In genomic region chr1:37872131-37873067, GRCm38 (mm10) we compare ENCODE assay signal across 1 mouse cellular context.
TF ChIP-seq lines count a peak whose summit lies in the region.

No protein-coding gene starts in this region.

TF ChIP-seq in CH12.LX, 34 proteins besides CTCF, POLR2A, EP300 and RAD21 (continued from another document):
- TF ChIP-seq SIN3A (IDR thresholded peaks at IDR 0.05; ENCODE audit: low read length) (peak; percentile 76), JUN (IDR thresholded peaks at IDR 0.05; ENCODE audit: insufficient read depth, low read depth, low read length) (no peak), TCF12 (IDR thresholded peaks at IDR 0.05; ENCODE audit: low read depth, low read length) (no peak), IRF4 (IDR thresholded peaks at IDR 0.05; ENCODE audit: low read depth, low read length) (no peak), ZMIZ1 (IDR thresholded peaks at IDR 0.05; ENCODE audit: low read depth, low read length) (no peak), RCOR1 (conservative IDR thresholded peaks at IDR 0.05; ENCODE audit: low read depth, low read length) (no peak), HCFC1 (IDR thresholded peaks at IDR 0.05; ENCODE audit: low read depth, low read length) (peak; percentile 55), POLR2AphosphoS2 (IDR thresholded peaks at IDR 0.05; ENCODE audit: low read depth, low read length) (no peak), USF1 (IDR thresholded peaks at IDR 0.05; ENCODE audit: low read depth, low read length) (no peak), JUND (conservative IDR thresholded peaks at IDR 0.05; ENCODE audit: low read depth, low read length) (no peak), TBP (conservative IDR thresholded peaks at IDR 0.05; ENCODE audit: low read depth, low read length) (no peak), CHD2 (IDR thresholded peaks at IDR 0.05; ENCODE audit: low read length) (no peak), MXI1 (IDR thresholded peaks at IDR 0.05; ENCODE audit: low read depth, low read length) (peak; percentile 99), GABPA (IDR thresholded peaks at IDR 0.05; ENCODE audit: insufficient replicate concordance, low read depth, low read length) (no peak), NELFE (IDR thresholded peaks at IDR 0.05; ENCODE audit: low read depth, low read length) (peak; percentile 38; the same call in 1 of the 2 replicates), ELF1 (IDR thresholded peaks at IDR 0.05; ENCODE audit: low read depth, low read length) (peak; percentile 60), KAT2A (IDR thresholded peaks at IDR 0.05; ENCODE audit: insufficient replicate concordance, low read length) (no peak), NRF1 (IDR thresholded peaks at IDR 0.05; ENCODE audit: low read depth, low read length) (peak; percentile 47; the same call in 1 of the 2 replicates), MEF2A (IDR thresholded peaks at IDR 0.05; ENCODE audit: borderline replicate concordance, low read depth, low read length) (no peak), UBTF (IDR thresholded peaks at IDR 0.05; ENCODE audit: low read depth, low read length) (no peak), BHLHE40 (IDR thresholded peaks at IDR 0.05; ENCODE audit: low read depth, low read length) (peak; percentile 92)
TF ChIP-seq in CH12.LX: peak in this region for 12.
